Mouse (Mus musculus) MEL (cell line): ENCODE measurements around the gene Ccdc137.

Experiments
- ETS1 ChIP-seq: IDR thresholded peaks from 2 replicates; pipeline ENCODE4 v1.6.1; 2012; ENCODE audit warnings: low read depth, mild to moderate bottlenecking, inconsistent platforms, low read length, improper control_type of control experiment, moderate library complexity
- POLR2A ChIP-seq, 2 experiments: IDR thresholded peaks; 2 replicates each; pipeline ENCODE4 v1.6.1; 2011 to 2012; ENCODE audit warnings: low read length in 2 of 2, mild to moderate bottlenecking in 2 of 2, control low read depth in 1 of 2, improper control_type of control experiment in 1 of 2, low read depth in 1 of 2, moderate library complexity in 1 of 2; ENCODE audit not compliant: control insufficient read depth in 1 of 2, insufficient read depth in 1 of 2, poor library complexity in 1 of 2
- TCF12 ChIP-seq: IDR thresholded peaks from 2 replicates; pipeline ENCODE4 v1.6.1; 2014; ENCODE audit warnings: low read depth, mild to moderate bottlenecking, inconsistent platforms, low read length, improper control_type of control experiment, moderate library complexity

- TF ChIP-seq TCF12 (no peak), ETS1 (no peak), POLR2A (IDR thresholded peaks at IDR 0.05; ENCODE audit: control insufficient read depth in 1 of 2, insufficient read depth in 1 of 2, low read depth in 1 of 2, low read length in 2 of 2, poor library complexity in 1 of 2) (no peak)
These were observed 49.0 kb downstream of the Ccdc137 start for GRCm38 (mm10) chr11:120506899-120507298.
